ENCODE assay signal across 9 mouse cellular contexts in genomic region chr17:24480201-24480826, GRCm38 (mm10). TPM values are rescaled to one million over a fixed set of nuclear protein-coding genes. Genes with fewer than 3 reads are reported as not detected.
DNase-seq lines count a peak whose midpoint lies in the region; ATAC-seq and TF ChIP-seq lines count a peak whose summit lies in the region.
"Had no signal": no experiment of that assay in that cellular context is flagged by ENCODE, and none has a peak within 500 bp of the region (broad histone marks: within the 10 kb centered on the region; RNA-seq: fewer than 3 reads in every experiment).

No protein-coding gene starts in this region.

- WGBS in liver, adult 2 months = 85% methylated on average over 3 of the region's 3 CpGs
- WGBS in midbrain, postnatal 0 days = 36% methylated on average over 3 of the region's 3 CpGs

- no peak for TF ChIP-seq POLR2A in liver, adult 2 months (IDR thresholded peaks at IDR 0.05; ENCODE audit: extremely low read depth, insufficient read depth, low read length)
- no peak for TF ChIP-seq POLR2A in embryonic fibroblast, embryonic 13.5 days (IDR thresholded peaks at IDR 0.05; ENCODE audit: low read depth, low read length)

- ATAC-seq in midbrain, postnatal 0 days (ENCODE audit: low FRiP score) = no peak
- ATAC-seq: inflammation-experienced regulatory T-cells, adult 6 months had no signal

- H3K27ac ChIP-seq in liver, adult 2 months (replicated peaks; ENCODE audit: insufficient read depth, low read depth, low read length) = no peak overlapping the region
- H3K27ac ChIP-seq in embryonic fibroblast, embryonic 13.5 days (ENCODE audit: insufficient read depth, low read length) = no peak overlapping the region
- H3K27ac ChIP-seq in midbrain, postnatal 0 days (ENCODE audit: low read depth, low read length) = no peak overlapping the region

- no peak overlapping the region for H3K4me2 ChIP-seq in midbrain, postnatal 0 days (ENCODE audit: low read depth, low read length, poor library complexity, severe bottlenecking)

- TF ChIP-seq CTCF in liver, adult 2 months (IDR thresholded peaks at IDR 0.05; ENCODE audit: low read depth, low read length) = 0 out of 2 replicates have a peak, but pooled peaks have one; percentile 20
- TF ChIP-seq CTCF in embryonic fibroblast, embryonic 13.5 days (IDR thresholded peaks at IDR 0.05; ENCODE audit: borderline replicate concordance, insufficient read depth, low read length) = peak; percentile 20; the same call in 1 of the 2 replicates
- TF ChIP-seq CTCF in midbrain, postnatal 0 days (IDR thresholded peaks at IDR 0.05) = peak; percentile 56

- no peaks in the 10 kb centered on the region for H3K79me2 ChIP-seq in liver, adult 2 months (ENCODE audit: control insufficient read depth, insufficient read depth, low read length)

- H3K9ac ChIP-seq in liver, adult 2 months (ENCODE audit: low read depth, low read length) = no peak overlapping the region
- no peak overlapping the region for H3K9ac ChIP-seq in midbrain, postnatal 0 days (replicated peaks; ENCODE audit: low read length, poor library complexity, severe bottlenecking)

- no peaks in the 10 kb centered on the region for H3K9me3 ChIP-seq in midbrain, postnatal 0 days (ENCODE audit: low read length)

- no peaks in the 10 kb centered on the region; the same call in 1 of the 2 replicates for H3K36me3 ChIP-seq in liver, adult 2 months (ENCODE audit: control insufficient read depth, insufficient read depth, low read length)
- H3K36me3 ChIP-seq in midbrain, postnatal 0 days (ENCODE audit: insufficient read depth, low read length) = peaks cover 21% of the 10 kb centered on the region

- DNase-seq in cerebellum, adult 11-12 months = peak; percentile 47
- no peak for DNase-seq in cerebellum, adult 11 months
- no peak for DNase-seq in liver, adult 2 months (ENCODE audit: extremely low read depth, low read depth, low spot score)
- DNase-seq in liver = no peak
- DNase-seq in midbrain, postnatal 0 days (ENCODE audit: low spot score) = no peak
- DNase-seq in left cerebral cortex, adult 9 months (ENCODE audit: low spot score in 2 of 2) = no peak
- DNase-seq in left cerebral cortex, adult 8-10 months (ENCODE audit: low spot score in 2 of 2) = no peak

- no peaks in the 10 kb centered on the region for H3K27me3 ChIP-seq in liver, adult 2 months (ENCODE audit: control insufficient read depth, insufficient read depth, low read length)
- no peaks in the 10 kb centered on the region for H3K27me3 ChIP-seq in midbrain, postnatal 0 days (ENCODE audit: insufficient read depth, low read length)

- H3K4me3 ChIP-seq in liver, adult 2 months (ENCODE audit: insufficient read depth, low read depth, low read length) = no peak overlapping the region
- H3K4me3 ChIP-seq in embryonic fibroblast, embryonic 13.5 days (ENCODE audit: insufficient read depth, low read length) = no peak overlapping the region
- no peak overlapping the region for H3K4me3 ChIP-seq in midbrain, postnatal 0 days (ENCODE audit: low read depth, low read length)

- H3K4me1 ChIP-seq in liver, adult 2 months (ENCODE audit: control insufficient read depth, insufficient read depth, low read length) = peaks cover 6% of the 10 kb centered on the region; the same call in 1 of the 2 replicates
- no peaks in the 10 kb centered on the region; the same call in 1 of the 2 replicates for H3K4me1 ChIP-seq in embryonic fibroblast, embryonic 13.5 days (ENCODE audit: control insufficient read depth, insufficient read depth, low read length)
- H3K4me1 ChIP-seq in midbrain, postnatal 0 days (ENCODE audit: insufficient read depth, low read length) = peaks cover 5% of the 10 kb centered on the region; the same call in 1 of the 2 replicates

RNA-seq across cellular contexts. Expression of gene Mlst8, which starts 1.4 kb away (rescaled TPM):
- total RNA-seq in liver, adult 2 months (2014; rRNA removed) = 3.5 and 3.9 TPM in 2 replicates
- polyA plus RNA-seq in liver, adult 2 months (2012; rRNA removed) = 12.9 and 16.7 TPM in 2 replicates
- 20.9 and 23.3 TPM in 2 replicates for polyA plus RNA-seq in embryonic fibroblast, embryonic 13.5 days (2011; ENCODE audit: insufficient read length, low read depth, missing spikeins)
- 51.8 and 60.8 TPM in 2 replicates for total RNA-seq in midbrain, postnatal 0 days (2014; rRNA removed)
- polyA plus RNA-seq in midbrain, postnatal 0 days (2015; fragmentation: Nextera tagmentation; extraction: Ambion mirVana) = 28.4 and 29.5 TPM in 2 replicates
- total RNA-seq in left cerebral cortex, adult 8-10 months (2022) = 10 to 100 TPM; 29.2 to 39.0 (median 35.4) TPM

RNA-seq across cellular contexts. Expression of gene Bricd5, which starts 6.6 kb away (rescaled TPM):
- total RNA-seq in liver, adult 2 months (2014; rRNA removed) = not detected in 2 replicates
- 0.24 and 0.67 TPM in 2 replicates for polyA plus RNA-seq in liver, adult 2 months (2012; rRNA removed)
- polyA plus RNA-seq in embryonic fibroblast, embryonic 13.5 days (2011; ENCODE audit: insufficient read length, low read depth, missing spikeins) = 0.50 TPM in 1 of 2 replicates, not detected in the other
- 0.57 TPM in 1 of 2 replicates, not detected in the other for total RNA-seq in midbrain, postnatal 0 days (2014; rRNA removed)
- 0.83 and 0.95 TPM in 2 replicates for polyA plus RNA-seq in midbrain, postnatal 0 days (2015; fragmentation: Nextera tagmentation; extraction: Ambion mirVana)
- 1 to 10 TPM; 1.6 to 2.4 (median 1.8) TPM for total RNA-seq in left cerebral cortex, adult 8-10 months (2022)
- polyA plus RNA-seq: inflammation-experienced regulatory T-cells, adult 6 months had no signal

RNA-seq across cellular contexts. Expression of gene Caskin1, which starts 8.1 kb away (rescaled TPM):
- under 0.01 and 0.18 TPM in 2 replicates for total RNA-seq in liver, adult 2 months (2014; rRNA removed)
- polyA plus RNA-seq in liver, adult 2 months (2012; rRNA removed) = 0.18 and 0.26 TPM in 2 replicates
- polyA plus RNA-seq in embryonic fibroblast, embryonic 13.5 days (2011; ENCODE audit: insufficient read length, low read depth, missing spikeins) = not detected in 2 replicates
- 151 and 153 TPM in 2 replicates for total RNA-seq in midbrain, postnatal 0 days (2014; rRNA removed)
- polyA plus RNA-seq in midbrain, postnatal 0 days (2015; fragmentation: Nextera tagmentation; extraction: Ambion mirVana) = 43.9 and 47.5 TPM in 2 replicates
- 100 to 1,000 TPM; 119 to 135 (median 127) TPM for total RNA-seq in left cerebral cortex, adult 8-10 months (2022)

RNA-seq across cellular contexts. Expression of gene Pgp, which starts 10.1 kb away (rescaled TPM):
- 9.2 and 11.9 TPM in 2 replicates for total RNA-seq in liver, adult 2 months (2014; rRNA removed)
- 25.8 and 26.6 TPM in 2 replicates for polyA plus RNA-seq in liver, adult 2 months (2012; rRNA removed)
- 21.1 and 21.5 TPM in 2 replicates for polyA plus RNA-seq in embryonic fibroblast, embryonic 13.5 days (2011; ENCODE audit: insufficient read length, low read depth, missing spikeins)
- 49.6 and 50.1 TPM in 2 replicates for total RNA-seq in midbrain, postnatal 0 days (2014; rRNA removed)
- 86.8 and 88.7 TPM in 2 replicates for polyA plus RNA-seq in midbrain, postnatal 0 days (2015; fragmentation: Nextera tagmentation; extraction: Ambion mirVana)
- total RNA-seq in left cerebral cortex, adult 8-10 months (2022) = 10 to 100 TPM; 59.0 to 68.7 (median 63.8) TPM

RNA-seq across cellular contexts. Expression of gene E4f1, which starts 10.2 kb away (rescaled TPM):
- 5.6 and 6.7 TPM in 2 replicates for total RNA-seq in liver, adult 2 months (2014; rRNA removed)
- 21.6 and 33.3 TPM in 2 replicates for polyA plus RNA-seq in liver, adult 2 months (2012; rRNA removed)
- polyA plus RNA-seq in embryonic fibroblast, embryonic 13.5 days (2011; ENCODE audit: insufficient read length, low read depth, missing spikeins) = 11.9 and 14.8 TPM in 2 replicates
- 35.1 and 38.0 TPM in 2 replicates for total RNA-seq in midbrain, postnatal 0 days (2014; rRNA removed)
- 25.6 and 30.6 TPM in 2 replicates for polyA plus RNA-seq in midbrain, postnatal 0 days (2015; fragmentation: Nextera tagmentation; extraction: Ambion mirVana)
- total RNA-seq in left cerebral cortex, adult 8-10 months (2022) = 10 to 100 TPM; 32.3 to 36.2 (median 34.5) TPM

Comparison
In these comparisons a context has a peak if more than half of its experiments do, and no peak if none do; other contexts are left out.
1. RNA of gene Caskin1, which starts 8.1 kb away (total RNA-seq): 151 to 153 TPM in midbrain, postnatal 0 days and 119 to 135 TPM in left cerebral cortex, adult 8-10 months; under 0.01 to 0.18 TPM in liver, adult 2 months; every median in the first group is over 100 times any median in the second.
2. Peak in every context shown above with its lines, with median percentiles within 50 percentile points of each other: CTCF ChIP-seq.